In the genomic region with DNA sequence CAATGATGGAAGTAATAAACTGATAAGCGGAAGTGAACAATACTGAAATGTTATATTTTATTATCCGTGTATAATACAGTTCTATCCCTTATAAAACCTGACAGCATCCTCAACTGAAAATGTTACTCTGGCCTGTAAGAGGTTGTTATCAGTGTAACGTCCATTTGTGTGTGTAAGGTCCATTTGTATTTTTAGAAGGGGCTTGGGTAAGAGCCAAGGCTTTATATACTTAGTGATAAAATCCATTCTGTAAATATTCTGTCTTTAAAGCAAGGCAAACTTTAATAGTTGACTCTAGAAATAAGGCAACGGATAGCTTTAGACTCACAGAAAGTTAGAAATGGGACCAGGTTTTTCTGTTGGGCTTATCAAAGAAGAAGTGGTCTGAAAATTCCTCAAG, we compare ENCODE assay signal across 17 mouse cellular contexts.
"Had no signal": no experiment of that assay in that cellular context is flagged by ENCODE, and none has a peak within 500 bp of the region (broad histone marks: within the 10 kb centered on the region; RNA-seq: fewer than 3 reads in every experiment).

No protein-coding gene starts in this region.

- H3K4me3 ChIP-seq: liver, embryonic 13.5 days; liver, embryonic 15.5 days; megakaryocyte, embryonic 14.5 days; midbrain, embryonic 13.5 days; midbrain, embryonic 15.5 days; neural tube, embryonic 12.5 days had no signal

- H3K9me3 ChIP-seq: liver, embryonic 13.5 days; liver, embryonic 15.5 days; megakaryocyte, embryonic 14.5 days; midbrain, embryonic 13.5 days; midbrain, embryonic 15.5 days; neural tube, embryonic 12.5 days had no signal

- H3K4me2 ChIP-seq: liver, embryonic 11.5 days; liver, embryonic 13.5 days; liver, embryonic 15.5 days; midbrain, embryonic 11.5 days; midbrain, embryonic 13.5 days; midbrain, embryonic 15.5 days; neural tube, embryonic 12.5 days had no signal

- ATAC-seq: liver, postnatal 0 days; midbrain, embryonic 13.5 days; midbrain, embryonic 15.5 days had no signal

- H3K27me3 ChIP-seq: liver, embryonic 13.5 days; liver, embryonic 15.5 days; megakaryocyte, embryonic 14.5 days; midbrain, embryonic 13.5 days; midbrain, embryonic 15.5 days; neural tube, embryonic 12.5 days had no signal

- DNase-seq: liver, embryonic 13.5 days; liver, postnatal 0 days; lung, adult 2 months; lung, postnatal 10 days; lung, postnatal 36 days; right cerebral cortex, postnatal 14 days; thymus, adult 18-20 months; thymus, postnatal 14 days; thymus, postnatal 36 days had no signal

- H3K27ac ChIP-seq: liver, embryonic 13.5 days; liver, embryonic 15.5 days; macrophage; midbrain, embryonic 13.5 days; midbrain, embryonic 15.5 days; neural tube, embryonic 12.5 days had no signal

- H3K4me1 ChIP-seq: liver, embryonic 13.5 days; liver, embryonic 15.5 days; megakaryocyte, embryonic 14.5 days; midbrain, embryonic 13.5 days; midbrain, embryonic 15.5 days; neural tube, embryonic 12.5 days had no signal

- H3K9ac ChIP-seq: liver, embryonic 13.5 days; liver, embryonic 15.5 days; liver, postnatal 0 days; midbrain, embryonic 13.5 days; midbrain, embryonic 15.5 days; neural tube, embryonic 12.5 days had no signal

- H3K36me3 ChIP-seq: liver, embryonic 13.5 days; liver, embryonic 15.5 days; midbrain, embryonic 13.5 days; midbrain, embryonic 15.5 days; neural tube, embryonic 12.5 days had no signal
